ENCODE assay signal across 18 mouse cellular contexts in genomic region chr14:30168387-30168786, GRCm38 (mm10).
"Had no signal": no experiment of that assay in that cellular context is flagged by ENCODE, and none has a peak within 500 bp of the region (broad histone marks: within the 10 kb centered on the region; RNA-seq: fewer than 3 reads in every experiment).

No protein-coding gene starts in this region.

- DNase-seq: liver, embryonic 13.5 days; lung, adult 18-20 months; lung, embryonic 14.5 days; lung, postnatal 10 days; lung, postnatal 4 days; retina, postnatal 1 day; right cerebral cortex, adult 18-20 months; right cerebral cortex, postnatal 25 days; right cerebral cortex, postnatal 4 days; spleen, adult 18-20 months; thymus, adult 18-20 months; thymus, postnatal 14 days had no signal

- H3K4me3 ChIP-seq: liver, embryonic 13.5 days; megakaryocyte, embryonic 14.5 days; midbrain, embryonic 12.5 days; myocyte; neural tube, embryonic 13.5 days; neural tube, embryonic 15.5 days had no signal

- H3K27ac ChIP-seq: liver, embryonic 13.5 days; midbrain, embryonic 12.5 days; neural tube, embryonic 13.5 days; neural tube, embryonic 15.5 days had no signal

- ATAC-seq: midbrain, embryonic 16.5 days had no signal

- H3K4me2 ChIP-seq: liver, embryonic 13.5 days; lung, embryonic 14.5 days; midbrain, embryonic 12.5 days; neural tube, embryonic 13.5 days; neural tube, embryonic 15.5 days had no signal

- H3K27me3 ChIP-seq: liver, embryonic 13.5 days; midbrain, embryonic 12.5 days; neural tube, embryonic 13.5 days; neural tube, embryonic 15.5 days had no signal

- H3K9me3 ChIP-seq: liver, embryonic 13.5 days; midbrain, embryonic 12.5 days; neural tube, embryonic 13.5 days; neural tube, embryonic 15.5 days had no signal

- H3K36me3 ChIP-seq: liver, embryonic 13.5 days; midbrain, embryonic 12.5 days; neural tube, embryonic 13.5 days; neural tube, embryonic 15.5 days had no signal

- H3K9ac ChIP-seq: liver, embryonic 13.5 days; lung, embryonic 14.5 days; midbrain, embryonic 12.5 days; neural tube, embryonic 13.5 days; neural tube, embryonic 15.5 days had no signal
